Mouse (Mus musculus) macrophage (primary cell): ENCODE measurements around the gene Mff. TPM values are rescaled to one million over a fixed set of nuclear protein-coding genes. Genes with fewer than 3 reads are reported as not detected.
A peak's percentile ranks its signal among the peaks of the same experiment; 100 is the strongest.

Source experiments
- H3K27ac ChIP-seq: fragments of 350-480 bp; formaldehyde crosslinking; 2 replicates; pipeline ENCODE4 v1.9.0; 2021
- H3K36me3 ChIP-seq: fragments of 350-480 bp; formaldehyde crosslinking; 2 replicates; pipeline ENCODE4 v1.9.0; 2021; ENCODE audit errors: inconsistent target
- H3K4me3 ChIP-seq: fragments of 350-480 bp; formaldehyde crosslinking; 2 replicates; pipeline ENCODE4 v1.9.0; 2021; ENCODE audit errors: inconsistent target
- H3K79me2 ChIP-seq: fragments of 350-480 bp; formaldehyde crosslinking; 2 replicates; pipeline ENCODE4 v1.9.0; 2021; ENCODE audit errors: inconsistent target
- WGBS: methylation state at CpG from one replicate; pipeline ENCODE4 v1.1.7; 2026; ENCODE audit warnings: inconsistent platforms; ENCODE audit not compliant: missing documents; 5-methylcytosine and 5-hydroxymethylcytosine counted together
- polyA plus RNA-seq: library from polyadenylated mRNA; stranded (reverse); fragments of 250-400 nt; gene quantifications from 3 replicates; pipeline ENCODE4 v1.2.4, GENCODE M21; 2018; ENCODE audit warnings: inconsistent platforms
- total RNA-seq, 78 experiments: library from RNA; depleted of rRNA; stranded (reverse); fragments of 250-400 nt; gene quantifications; 1 replicate in 9 of 78; 2 replicates in 24 of 78; 3 replicates in 43 of 78; 4 replicates in 2 of 78; pipeline ENCODE4 v1.2.4; 2018; ENCODE audit warnings: inconsistent platforms in 56 of 78

Mff gene
- 100 to 1,000 TPM; 118 to 274 (median 169) TPM for total RNA-seq (2018; cell fraction: chromatin; rRNA removed)
- total RNA-seq (2018; cell fraction: cytosol; rRNA removed) = 100 to 1,000 TPM in 4 of 26 experiments, 10 to 100 TPM in 22; 78.7 to 106 (median 88.0) TPM
- total RNA-seq (2018; cell fraction: nucleus; rRNA removed) = 100 to 1,000 TPM in 19 of 26 experiments, 10 to 100 TPM in 7; 77.7 to 157 (median 108) TPM
- polyA plus RNA-seq = 102 to 118 TPM (median 104 TPM) in 3 replicates

GRCm38 (mm10) chr1:82724339-82725025, at the start of gene Mff:
Gene Mff, plus strand, starts transcription at chr1:82724890.
- 7% methylated on average over 38 of the region's 38 CpGs for WGBS
- peaks cover 43% of the 10 kb centered on the region for H3K79me2 ChIP-seq
- H3K4me3 ChIP-seq = peak within 1 kb of the TSS; percentile 97
- peak within 1 kb of the TSS; percentile 36 for H3K27ac ChIP-seq
- peaks cover 10% of the 10 kb centered on the region for H3K36me3 ChIP-seq

DNA sequence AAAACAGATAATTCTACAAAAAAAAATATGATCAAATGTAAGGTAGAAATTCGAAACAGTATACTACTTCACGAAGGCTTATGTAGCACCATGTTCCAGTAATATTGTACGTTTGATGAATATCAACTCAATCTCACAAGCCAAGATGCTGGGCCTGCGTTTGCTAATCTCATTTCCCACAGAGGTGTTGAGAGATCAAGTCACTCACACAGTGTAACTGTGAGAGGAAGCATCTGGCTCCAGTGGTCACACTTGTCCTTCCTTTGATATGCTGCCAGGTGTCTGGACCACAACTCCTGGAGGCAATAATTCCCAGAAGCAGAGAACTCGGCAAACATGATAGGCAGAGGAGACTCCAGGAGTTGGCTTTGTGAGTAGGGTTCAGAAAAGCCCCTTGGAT, 38.4 kb upstream of the Mff start:
- Histone ChIP-seq H3K27ac (no peak overlapping the region), H3K36me3 (no peaks in the 10 kb centered on the region), H3K79me2 (no peaks in the 10 kb centered on the region), H3K4me3 (no peak overlapping the region)
- whole genome bisulfite sequencing = 36% methylated on average over 5 of the region's 5 CpGs

- H3K79me2 ChIP-seq = no peaks in the 10 kb centered on the region
- H3K27ac ChIP-seq = no peak overlapping the region
- H3K4me3 ChIP-seq = no peak overlapping the region
- 64% methylated on average over 2 of the region's 2 CpGs for WGBS
- no peaks in the 10 kb centered on the region for H3K36me3 ChIP-seq
Measured at GRCm38 (mm10) chr1:82686866-82687265, 37.8 kb upstream of the Mff start.

DNA sequence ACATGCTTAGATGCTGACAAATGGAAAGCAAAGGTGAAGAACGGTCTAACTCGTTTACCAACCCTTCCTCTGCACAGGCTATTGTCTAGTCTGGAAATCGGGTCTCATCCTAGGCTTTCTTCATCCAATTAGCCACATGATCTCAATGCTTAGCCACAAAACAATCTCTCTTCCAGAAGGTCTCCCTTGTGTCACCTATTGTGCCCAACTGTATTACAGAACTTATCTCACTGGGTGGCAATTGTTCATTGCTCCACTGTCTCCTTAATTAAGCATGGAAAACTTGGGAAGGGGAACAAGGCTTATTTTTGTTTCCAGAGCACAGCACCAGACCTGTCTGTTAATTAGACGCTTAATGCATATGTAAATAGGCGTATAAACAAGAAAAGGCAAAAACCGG, 36.8 kb upstream of the Mff start:
- H3K79me2 ChIP-seq = no peaks in the 10 kb centered on the region
- no peak overlapping the region for H3K27ac ChIP-seq
- no peak overlapping the region for H3K4me3 ChIP-seq
- WGBS = 92% methylated on average over 6 of the region's 6 CpGs
- H3K36me3 ChIP-seq = no peaks in the 10 kb centered on the region

GRCm38 (mm10) chr1:82695915-82696314, 28.8 kb upstream of the Mff start:
- Histone ChIP-seq H3K79me2 (no peaks in the 10 kb centered on the region), H3K36me3 (no peaks in the 10 kb centered on the region), H3K27ac (no peak overlapping the region), H3K4me3 (no peak overlapping the region)
- WGBS = 45% methylated on average over 3 of the region's 3 CpGs

GRCm38 (mm10) chr1:82717816-82718512, 6.7 kb upstream of the Mff start:
- WGBS = 82% methylated on average over 7 of the region's 9 CpGs
- Histone ChIP-seq H3K79me2 (no peaks in the 10 kb centered on the region), H3K36me3 (no peaks in the 10 kb centered on the region), H3K4me3 (no peak overlapping the region), H3K27ac (no peak overlapping the region)

DNA sequence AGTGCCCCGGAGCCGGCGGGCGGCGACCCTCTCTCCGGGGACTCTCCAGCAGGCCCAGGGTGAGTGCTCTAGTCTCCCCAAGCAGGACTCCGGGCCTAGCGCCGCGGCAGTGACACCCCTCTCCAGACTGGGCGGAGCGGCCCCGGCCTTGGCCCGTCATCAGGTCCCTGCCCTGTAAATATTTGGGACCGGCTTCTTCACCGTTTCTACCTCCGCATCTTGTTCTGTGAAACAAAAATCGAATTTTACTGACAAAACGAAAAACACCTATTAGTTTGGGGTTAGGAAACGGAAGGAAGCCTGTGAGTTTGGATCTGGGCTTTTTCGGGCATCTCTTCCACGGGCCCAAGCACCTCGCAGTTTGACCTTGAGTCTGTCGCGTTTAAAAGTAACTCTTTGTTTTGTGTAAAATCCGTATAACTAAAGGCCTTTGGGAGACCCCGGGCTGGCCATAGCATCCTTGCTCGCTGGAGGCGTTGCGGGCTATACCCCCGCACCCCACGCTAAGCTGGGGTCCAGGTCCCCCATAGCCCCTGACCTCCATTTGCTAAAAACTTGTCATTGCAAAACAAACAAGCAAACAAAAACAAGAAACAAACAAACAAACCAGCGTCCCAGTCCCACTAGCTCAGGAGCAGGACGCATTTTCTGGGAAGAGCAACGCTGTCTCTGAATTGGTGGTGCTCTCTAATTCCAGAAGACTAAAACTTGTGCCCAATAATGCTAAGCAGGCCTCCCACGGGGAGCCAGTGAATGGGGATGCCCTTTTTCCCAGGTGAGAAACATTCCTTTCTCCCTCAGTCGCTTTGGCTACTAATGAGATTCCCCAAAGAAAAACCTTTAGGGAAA, 560 bp downstream of the Mff start:
- Histone ChIP-seq H3K4me3 (peak overlapping the region; percentile 97), H3K27ac (peak overlapping the region; percentile 36), H3K79me2 (peaks cover 43% of the 10 kb centered on the region), H3K36me3 (peaks cover 17% of the 10 kb centered on the region)
- 3% methylated on average over 37 of the region's 37 CpGs for WGBS

DNA sequence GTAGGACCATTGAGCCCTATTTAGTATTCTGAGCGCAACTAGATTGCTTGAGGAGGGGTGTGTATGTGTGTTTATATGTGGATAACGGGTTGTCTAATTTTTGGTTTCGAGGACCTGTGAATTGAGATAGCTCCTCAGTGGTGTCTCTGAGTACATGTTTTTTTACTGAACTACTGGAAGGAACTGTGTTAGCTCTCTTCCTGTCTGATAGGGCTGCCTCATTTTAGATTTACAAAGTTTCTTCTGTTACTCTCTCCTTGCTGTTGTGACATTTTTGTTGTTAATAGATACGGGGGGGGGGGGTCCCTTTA, 1.1 kb downstream of the Mff start:
- 64% methylated on average over 3 of the region's 4 CpGs for WGBS
- Histone ChIP-seq H3K36me3 (peaks cover 23% of the 10 kb centered on the region), H3K4me3 (peak overlapping the region; percentile 97), H3K27ac (no peak overlapping the region), H3K79me2 (peaks cover 43% of the 10 kb centered on the region)

GRCm38 (mm10) chr1:82726482-82726881, 1.8 kb downstream of the Mff start:
- no peak overlapping the region for H3K27ac ChIP-seq
- H3K36me3 ChIP-seq = peaks cover 30% of the 10 kb centered on the region
- 97% methylated on average over 5 of the region's 5 CpGs for WGBS
- H3K79me2 ChIP-seq = peaks cover 43% of the 10 kb centered on the region
- no peak overlapping the region for H3K4me3 ChIP-seq

DNA sequence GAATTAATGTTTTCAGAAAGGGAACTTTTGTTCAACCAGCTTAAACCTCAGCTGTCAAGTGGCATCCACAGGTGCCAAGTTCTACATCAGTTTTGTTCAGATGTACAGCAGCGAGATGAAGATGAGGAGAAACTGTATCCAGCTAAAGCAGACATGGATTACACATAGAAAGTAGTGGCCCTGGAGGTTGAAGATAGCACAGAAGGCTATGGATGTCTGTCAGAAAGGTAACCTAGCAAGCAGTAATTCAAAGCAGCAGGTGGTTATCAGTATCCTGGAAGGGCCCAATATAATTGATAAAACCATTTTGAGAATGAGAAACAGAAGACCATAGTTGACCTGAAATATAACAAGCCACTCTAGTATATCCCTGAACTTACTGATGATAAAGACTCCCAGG, 8.7 kb downstream of the Mff start:
- Histone ChIP-seq H3K27ac (no peak overlapping the region), H3K4me3 (no peak overlapping the region), H3K79me2 (peaks cover 9% of the 10 kb centered on the region; the same call in 1 of the 2 replicates), H3K36me3 (peaks cover 76% of the 10 kb centered on the region)
- 100% methylated on average over 1 of the region's 1 CpGs for WGBS

- WGBS = 100% methylated on average over 1 of the region's 1 CpGs
- Histone ChIP-seq H3K27ac (no peak overlapping the region), H3K4me3 (no peak overlapping the region), H3K36me3 (peaks cover 45% of the 10 kb centered on the region), H3K79me2 (no peaks in the 10 kb centered on the region)
Measured at GRCm38 (mm10) chr1:82738066-82738465, 13.4 kb downstream of the Mff start.

GRCm38 (mm10) chr1:82741539-82741938, 16.8 kb downstream of the Mff start:
- Histone ChIP-seq H3K27ac (no peak overlapping the region), H3K79me2 (no peaks in the 10 kb centered on the region), H3K36me3 (peaks cover 28% of the 10 kb centered on the region; the same call in 1 of the 2 replicates), H3K4me3 (no peak overlapping the region)
- 95% methylated on average over 7 of the region's 7 CpGs for WGBS

- Histone ChIP-seq H3K79me2 (no peaks in the 10 kb centered on the region), H3K4me3 (no peak overlapping the region), H3K36me3 (peaks cover 15% of the 10 kb centered on the region; the same call in 1 of the 2 replicates), H3K27ac (no peak overlapping the region)
- WGBS = 100% methylated on average over 3 of the region's 3 CpGs
Measured at GRCm38 (mm10) chr1:82743962-82744361, 19.3 kb downstream of the Mff start.

DNA sequence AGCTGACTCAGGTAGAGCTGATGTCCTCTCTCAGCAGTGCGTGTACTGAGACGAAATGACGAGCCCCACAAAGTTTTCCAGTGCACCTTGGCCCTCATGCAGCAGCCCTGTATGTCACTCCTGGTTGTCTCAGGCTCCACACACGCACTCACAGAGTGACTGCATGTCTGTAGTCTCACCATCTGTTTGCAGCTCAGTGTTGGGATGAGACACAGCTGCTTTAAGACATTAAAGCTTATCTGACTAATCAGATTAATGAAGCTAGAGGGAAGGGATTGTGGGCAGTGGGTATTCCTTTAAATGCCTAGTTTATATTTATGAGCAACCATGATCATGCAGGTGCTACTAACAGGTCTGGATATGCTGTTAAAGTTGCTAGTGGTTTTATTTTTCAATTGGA, 21.7 kb downstream of the Mff start:
- Histone ChIP-seq H3K4me3 (no peak overlapping the region), H3K27ac (no peak overlapping the region), H3K36me3 (peaks cover 14% of the 10 kb centered on the region), H3K79me2 (no peaks in the 10 kb centered on the region)
- WGBS = 100% methylated on average over 4 of the region's 4 CpGs
